Mouse (Mus musculus): ENCODE measurements around the gene Rex1bd.

Gene Rex1bd

GRCm38 (mm10) chr8:70529299-70529698, 22.7 kb upstream of the Rex1bd start:
- in situ Hi-C loops (cut with MboI, MseI), result no loop called here

- in situ Hi-C loops (cut with MboI, MseI), result no loop called here
These were observed 21.7 kb upstream of the Rex1bd start for GRCm38 (mm10) chr8:70528182-70528797.

GRCm38 (mm10) chr8:70527512-70528181, 21.1 kb upstream of the Rex1bd start, which contains the start of the genes Fkbp8 and Kxd1:
Gene Fkbp8, plus strand, starts transcription at chr8:70527724.
Gene Kxd1, minus strand, starts transcription at chr8:70527956.
- in situ Hi-C loops (cut with MboI, MseI), result no loop called here

GRCm38 (mm10) chr8:70527111-70527511, 20.6 kb upstream of the Rex1bd start:
- in situ Hi-C loops (cut with MboI, MseI), result no loop called here

GRCm38 (mm10) chr8:70522592-70523403, 16.2 kb upstream of the Rex1bd start:
- in situ Hi-C loops (cut with MboI, MseI), result loop anchor here (25.0 kb wide), 1 partner anchor 1140 kb away; the partner anchor contains the start of gene Unc13a

GRCm38 (mm10) chr8:70519606-70520005, 13.1 kb upstream of the Rex1bd start:
- in situ Hi-C loops (cut with MboI, MseI), result loop anchor here (25.0 kb wide), 1 partner anchor 1143 kb away; the partner anchor contains the start of gene Unc13a

- in situ Hi-C loops (cut with MboI, MseI), result loop anchor here (25.0 kb wide), 1 partner anchor 1143 kb away; the partner anchor contains the start of gene Unc13a
These were observed 12.5 kb upstream of the Rex1bd start for GRCm38 (mm10) chr8:70519043-70519442.

GRCm38 (mm10) chr8:70517940-70518643, 11.5 kb upstream of the Rex1bd start:
- in situ Hi-C loops (cut with MboI, MseI), result loop anchor here (25.0 kb wide), 1 partner anchor 1144 kb away; the partner anchor contains the start of gene Unc13a

- in situ Hi-C loops (cut with MboI, MseI), result loop anchor here (25.0 kb wide), 1 partner anchor 1149 kb away; the partner anchor contains the start of gene Unc13a
These were observed 6.9 kb upstream of the Rex1bd start for GRCm38 (mm10) chr8:70513441-70513840.

- in situ Hi-C loops (cut with MboI, MseI), result loop anchor here (25.0 kb wide), 1 partner anchor 1150 kb away; the partner anchor contains the start of gene Unc13a
These were observed 5.8 kb upstream of the Rex1bd start for GRCm38 (mm10) chr8:70512253-70512903.

- in situ Hi-C loops (cut with MboI, MseI), result loop anchor here (25.0 kb wide), 1 partner anchor 1151 kb away; the partner anchor contains the start of gene Unc13a
These were observed 5.2 kb upstream of the Rex1bd start for GRCm38 (mm10) chr8:70511770-70512169.

- in situ Hi-C loops (cut with MboI, MseI), result loop anchor here (25.0 kb wide), 1 partner anchor 1151 kb away; the partner anchor contains the start of gene Unc13a
These were observed 4.6 kb upstream of the Rex1bd start for GRCm38 (mm10) chr8:70511174-70511573.

GRCm38 (mm10) chr8:70510228-70510915, 3.8 kb upstream of the Rex1bd start, which contains the start of gene Uba52:
Gene Uba52, minus strand, starts transcription at chr8:70510801.
- in situ Hi-C loops (cut with MboI, MseI), result loop anchor here (25.0 kb wide), 1 partner anchor 1152 kb away; the partner anchor contains the start of gene Unc13a

GRCm38 (mm10) chr8:70509281-70509952, 2.9 kb upstream of the Rex1bd start:
- in situ Hi-C loops (cut with MboI, MseI), result loop anchor here (25.0 kb wide), 1 partner anchor 1153 kb away; the partner anchor contains the start of gene Unc13a

- in situ Hi-C loops (cut with MboI, MseI), result loop anchor here (25.0 kb wide), 1 partner anchor 1155 kb away; the partner anchor contains the start of gene Unc13a
These were observed 458 bp upstream of the Rex1bd start for GRCm38 (mm10) chr8:70507027-70507393.

- in situ Hi-C loops (cut with MboI, MseI), result loop anchor here (25.0 kb wide), 1 partner anchor 1156 kb away; the partner anchor contains the start of gene Unc13a
These were observed 739 bp downstream of the Rex1bd start for GRCm38 (mm10) chr8:70505698-70506327.

- in situ Hi-C loops (cut with MboI, MseI), result loop anchor here (5.0 to 25.0 kb wide), 2 partner anchors 93 to 1157 kb away; partner anchors contain the start of gene Unc13a
These were observed 1.7 kb downstream of the Rex1bd start for GRCm38 (mm10) chr8:70504851-70505250.

GRCm38 (mm10) chr8:70504291-70504716, 2.2 kb downstream of the Rex1bd start:
- in situ Hi-C loops (cut with MboI, MseI), result loop anchor here (5.0 to 25.0 kb wide), 2 partner anchors 92 to 1158 kb away; partner anchors contain the start of gene Unc13a
